Mouse (Mus musculus) cerebellum, adult 2 months (tissue): ENCODE measurements at regions not wholly inside any gene's neighbourhood (a gene's known extent, or its start where the extent isn't known, plus 50 kb on each side); places are given as distances from the start of the nearest gene placed in this dataset.

Experiments
- CTCF ChIP-seq: fragments of 200-500 bp; IDR thresholded peaks from 2 replicates; pipeline ENCODE4 v1.5.1; 2011; ENCODE audit warnings: low read depth, mild to moderate bottlenecking, control low read depth, low read length, moderate library complexity, borderline replicate concordance; ENCODE audit not compliant: insufficient read depth
- POLR2A ChIP-seq: fragments of 200-500 bp; IDR thresholded peaks from 2 replicates; pipeline ENCODE4 v1.6.1; 2011; ENCODE audit warnings: low read length, control low read depth, borderline replicate concordance; ENCODE audit not compliant: insufficient read depth

DNA sequence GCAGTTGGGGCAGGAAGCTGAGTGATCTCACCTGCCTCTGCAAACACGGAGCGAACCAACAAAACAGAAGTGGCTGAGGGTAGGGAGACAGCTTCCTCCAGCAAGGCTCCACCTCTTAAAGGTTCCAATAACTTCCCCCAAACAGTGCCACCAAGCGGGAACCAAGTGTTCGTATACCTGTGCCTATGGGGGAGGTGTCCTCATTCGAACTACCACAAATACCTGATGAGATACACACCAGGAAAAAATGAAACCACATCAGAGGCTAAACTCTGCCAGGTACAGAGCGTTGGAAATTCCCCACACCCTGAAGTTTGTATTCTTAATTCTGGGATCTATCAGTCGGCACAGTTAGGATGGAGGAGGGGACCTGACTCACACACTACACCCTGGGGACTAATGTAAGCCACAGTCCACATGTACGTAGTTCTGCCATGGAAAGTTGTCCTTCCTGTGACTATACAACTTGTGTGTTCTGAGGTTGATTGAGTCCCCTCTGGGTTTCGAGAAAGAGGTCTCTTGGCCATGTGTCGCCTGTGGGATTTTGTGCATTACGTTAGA is 74.4 kb upstream of the Bach2 start:
- TF ChIP-seq CTCF, result no peak
- no peak for TF ChIP-seq POLR2A
